Mouse (Mus musculus) MEL (cell line): ENCODE results near the gene Zfp653. TPM values are rescaled to one million over a fixed set of nuclear protein-coding genes. Genes with fewer than 3 reads are reported as not detected.

ENCODE experiments used
- DNase-seq: peaks from one replicate; pipeline ENCODE4 v3.0.0; 2011; ENCODE audit warnings: low read depth, low spot score
- H3K27ac ChIP-seq: 2 replicates; pipeline ENCODE4 v1.5.1; 2012; ENCODE audit warnings: low read depth, mild to moderate bottlenecking, control low read depth, low read length, moderate library complexity; ENCODE audit not compliant: control insufficient read depth
- H3K27me3 ChIP-seq, 2 experiments: fragments of 150-350 bp in 1 of 2; sonication (generic) in 1 of 2; 2 replicates each; pipeline ENCODE4 v1.6.1; 2012; ENCODE audit warnings: low read length in 2 of 2, mild to moderate bottlenecking in 2 of 2, improper control_type of control experiment in 1 of 2, moderate library complexity in 1 of 2; ENCODE audit not compliant: insufficient read depth in 2 of 2, control insufficient read depth in 1 of 2
- H3K36me3 ChIP-seq, 2 experiments: 2 replicates each; pipeline ENCODE4 v1.6.1; 2012 to 2014; ENCODE audit warnings: low read length in 2 of 2, improper control_type of control experiment in 1 of 2, inconsistent platforms in 1 of 2, mild to moderate bottlenecking in 1 of 2; ENCODE audit not compliant: insufficient read depth in 2 of 2, control insufficient read depth in 1 of 2
- H3K4me1 ChIP-seq, 2 experiments: fragments of 150-350 bp in 1 of 2; sonication (generic) in 1 of 2; 2 replicates each; pipeline ENCODE4 v1.6.1; 2012; ENCODE audit warnings: low read length in 2 of 2, improper control_type of control experiment in 1 of 2, mild to moderate bottlenecking in 1 of 2; ENCODE audit not compliant: insufficient read depth in 2 of 2, control insufficient read depth in 1 of 2
- H3K4me3 ChIP-seq, 2 experiments: fragments of 150-350 bp in 1 of 2; sonication (generic) in 1 of 2; 2 replicates each; pipeline ENCODE4 v1.5.1; 2012; ENCODE audit warnings: low read depth in 2 of 2, low read length in 2 of 2, mild to moderate bottlenecking in 2 of 2, moderate library complexity in 2 of 2, control low read depth in 1 of 2, improper control_type of control experiment in 1 of 2; ENCODE audit not compliant: control insufficient read depth in 1 of 2, insufficient read depth in 1 of 2
- H3K79me2 ChIP-seq: 2 replicates; pipeline ENCODE4 v1.6.1; 2012; ENCODE audit warnings: mild to moderate bottlenecking, low read length, moderate library complexity; ENCODE audit not compliant: control insufficient read depth, poor library complexity, insufficient read depth
- H3K9ac ChIP-seq: 2 replicates; pipeline ENCODE4 v1.6.1; 2012; ENCODE audit warnings: low read depth, mild to moderate bottlenecking, control low read depth, low read length, moderate library complexity; ENCODE audit not compliant: control insufficient read depth, poor library complexity, severe bottlenecking
- H3K9me3 ChIP-seq: fragments of 150-350 bp; sonication (generic); replicated peaks from 2 replicates; pipeline ENCODE4 v1.6.1; 2012; ENCODE audit warnings: mild to moderate bottlenecking, low read length, improper control_type of control experiment, moderate library complexity; ENCODE audit not compliant: insufficient read depth
- CTCF ChIP-seq, 3 experiments: IDR thresholded peaks in 2 of 3; conservative IDR thresholded peaks in 1 of 3; 2 replicates each; pipeline ENCODE4 v1.5.1; 2011 to 2012; ENCODE audit warnings: low read length in 3 of 3, low read depth in 2 of 3, mild to moderate bottlenecking in 2 of 3, improper control_type of control experiment in 1 of 3, inconsistent platforms in 1 of 3, mixed read lengths in 1 of 3, moderate library complexity in 1 of 3; ENCODE audit not compliant: control insufficient read depth in 1 of 3, insufficient read depth in 1 of 3, poor library complexity in 1 of 3, severe bottlenecking in 1 of 3
- MAX ChIP-seq: IDR thresholded peaks from 2 replicates; pipeline ENCODE4 v1.6.1; 2011; ENCODE audit warnings: low read length, improper control_type of control experiment
- POLR2A ChIP-seq, 2 experiments: IDR thresholded peaks; 2 replicates each; pipeline ENCODE4 v1.6.1; 2011 to 2012; ENCODE audit warnings: low read length in 2 of 2, mild to moderate bottlenecking in 2 of 2, control low read depth in 1 of 2, improper control_type of control experiment in 1 of 2, low read depth in 1 of 2, moderate library complexity in 1 of 2; ENCODE audit not compliant: control insufficient read depth in 1 of 2, insufficient read depth in 1 of 2, poor library complexity in 1 of 2
- POLR2AphosphoS5 ChIP-seq: IDR thresholded peaks from 2 replicates; pipeline ENCODE4 v1.6.1; 2012; ENCODE audit warnings: low read depth, borderline replicate concordance, mild to moderate bottlenecking, inconsistent platforms, low read length, moderate library complexity, mixed read lengths
- RAD21 ChIP-seq: IDR thresholded peaks from 2 replicates; pipeline ENCODE4 v1.6.1; 2011; ENCODE audit warnings: mild to moderate bottlenecking, low read depth, low read length, improper control_type of control experiment
- SMC3 ChIP-seq: IDR thresholded peaks from 2 replicates; pipeline ENCODE4 v1.6.1; 2011; ENCODE audit warnings: low read depth, low read length, improper control_type of control experiment
- USF1 ChIP-seq: IDR thresholded peaks from 2 replicates; pipeline ENCODE4 v1.6.1; 2014; ENCODE audit warnings: low read depth, mild to moderate bottlenecking, inconsistent platforms, low read length, improper control_type of control experiment, moderate library complexity
- USF2 ChIP-seq, 2 experiments: IDR thresholded peaks; 2 replicates each; pipeline ENCODE4 v1.6.1; 2011 to 2012; ENCODE audit warnings: improper control_type of control experiment in 2 of 2, low read length in 2 of 2, borderline replicate concordance in 1 of 2, inconsistent platforms in 1 of 2, low read depth in 1 of 2, mild to moderate bottlenecking in 1 of 2; ENCODE audit not compliant: insufficient read depth in 1 of 2
- ZC3H11A ChIP-seq: IDR thresholded peaks from 2 replicates; pipeline ENCODE4 v1.6.1; 2012; ENCODE audit warnings: low read depth, mild to moderate bottlenecking, inconsistent platforms, low read length, improper control_type of control experiment
- polyA plus RNA-seq, 2 experiments: library from polyadenylated mRNA; stranded (reverse) in 1 of 2; unstranded in 1 of 2; fragments of >175 nt in 1 of 2; fragments of >200 nt in 1 of 2; gene quantifications; 2 replicates each; pipeline versions ENCODE4 v1.2.1 to v1.2.4; 2012; ENCODE audit warnings: low replicate concordance in 2 of 2, low read depth in 1 of 2; ENCODE audit not compliant: insufficient read length in 2 of 2, insufficient read depth in 1 of 2, missing spikeins in 1 of 2
- total RNA-seq: library from RNA; depleted of rRNA; stranded (reverse); fragments of 300-350 nt; gene quantifications from 2 replicates; pipeline ENCODE4 v1.2.3, GENCODE M21; 2012

Gene Zfp653
- total and polyA plus RNA-seq, 3 experiments = 19.2 to 40.4 TPM; not detected in 1

GRCm38 (mm10) chr9:22066433-22066832 is 4.7 kb downstream of the Zfp653 start:
- peak; percentile 81 for DNase-seq
- H3K4me3 ChIP-seq = no peak overlapping the region
- peaks cover 3 to 8% of the 10 kb centered on the region in 2 experiments for H3K36me3 ChIP-seq

GRCm38 (mm10) chr9:22065642-22066041 is 5.5 kb downstream of the Zfp653 start:
- Histone ChIP-seq H3K9me3 (no peaks in the 10 kb centered on the region), H3K36me3 (peaks cover 3 to 8% of the 10 kb centered on the region in 2 experiments), H3K79me2 (peaks cover 3% of the 10 kb centered on the region; the same call in 1 of the 2 replicates), H3K27ac (no peak overlapping the region), H3K27me3 (no peaks in the 10 kb centered on the region), H3K4me3 (no peak overlapping the region), H3K4me1 (peaks cover 1 to 6% of the 10 kb centered on the region in 2 experiments), H3K9ac (no peak overlapping the region)
- DNase-seq = no peak
- TF ChIP-seq USF2 (IDR thresholded peaks at IDR 0.05; ENCODE audit: borderline replicate concordance in 1 of 2, insufficient read depth in 1 of 2, low read depth in 1 of 2, low read length in 2 of 2) (no peak), POLR2A (IDR thresholded peaks at IDR 0.05; ENCODE audit: control insufficient read depth in 1 of 2, insufficient read depth in 1 of 2, low read depth in 1 of 2, low read length in 2 of 2, poor library complexity in 1 of 2) (0 out of 4 replicates have a peak, but pooled peaks of 1 of the 2 experiments have one; percentile 36)

More at GRCm38 (mm10) chr9:22066433-22066832, 4.7 kb downstream of the Zfp653 start:
- no peaks in the 10 kb centered on the region for H3K27me3 ChIP-seq
- TF ChIP-seq ZC3H11A = peak; percentile 88
- peak; percentile 98 to 99 (median 98) for TF ChIP-seq CTCF (IDR thresholded peaks at IDR 0.05 in 2 of 3, conservative IDR thresholded peaks at IDR 0.05 in 1 of 3; ENCODE audit: control insufficient read depth in 1 of 3, insufficient read depth in 1 of 3, low read depth in 2 of 3, low read length in 3 of 3, poor library complexity in 1 of 3, severe bottlenecking in 1 of 3)
- no peak for TF ChIP-seq MAX
- peak; percentile 99 for TF ChIP-seq SMC3
- peak; percentile 92 for TF ChIP-seq RAD21
- TF ChIP-seq, all 39 proteins: peak for 4
- no peaks in the 10 kb centered on the region for H3K9me3 ChIP-seq
- no peak overlapping the region for H3K27ac ChIP-seq
- H3K4me1 ChIP-seq = peaks cover 1 to 6% of the 10 kb centered on the region in 2 experiments
- H3K9ac ChIP-seq = no peak overlapping the region
- H3K79me2 ChIP-seq = peaks cover 6% of the 10 kb centered on the region

- H3K79me2 ChIP-seq = no peaks in the 10 kb centered on the region
- no peaks in the 10 kb centered on the region for H3K27me3 ChIP-seq
- no peaks in the 10 kb centered on the region for H3K9me3 ChIP-seq
- DNase-seq = no peak
- H3K36me3 ChIP-seq = peaks cover 0 to 8% of the 10 kb centered on the region in 2 experiments; a peak in 2 of 4 replicates
- no peak overlapping the region for H3K9ac ChIP-seq
- no peaks in the 10 kb centered on the region for H3K4me1 ChIP-seq
- TF ChIP-seq POLR2A (IDR thresholded peaks at IDR 0.05; ENCODE audit: control insufficient read depth in 1 of 2, insufficient read depth in 1 of 2, low read depth in 1 of 2, low read length in 2 of 2, poor library complexity in 1 of 2) (0 out of 4 replicates have a peak, but pooled peaks of 1 of the 2 experiments have one; percentile 2), USF1 (no peak), POLR2AphosphoS5 (no peak)
- H3K4me3 ChIP-seq = no peak overlapping the region
- H3K27ac ChIP-seq = no peak overlapping the region
Measured at GRCm38 (mm10) chr9:22064341-22064740, 6.8 kb downstream of the Zfp653 start.
